Mouse (Mus musculus) olfactory bulb, adult 2 months (tissue): ENCODE results near the gene Kirrel.

ENCODE experiments used
- CTCF ChIP-seq: fragments of 200-500 bp; IDR thresholded peaks from 2 replicates; pipeline ENCODE4 v1.5.1; 2012; ENCODE audit warnings: low read depth, mild to moderate bottlenecking, low read length, moderate library complexity; ENCODE audit not compliant: insufficient read depth
- POLR2A ChIP-seq: fragments of 200-500 bp; IDR thresholded peaks from 2 replicates; pipeline ENCODE4 v1.6.1; 2012; ENCODE audit warnings: mild to moderate bottlenecking, low read depth, low read length, moderate library complexity; ENCODE audit not compliant: insufficient read depth

DNA sequence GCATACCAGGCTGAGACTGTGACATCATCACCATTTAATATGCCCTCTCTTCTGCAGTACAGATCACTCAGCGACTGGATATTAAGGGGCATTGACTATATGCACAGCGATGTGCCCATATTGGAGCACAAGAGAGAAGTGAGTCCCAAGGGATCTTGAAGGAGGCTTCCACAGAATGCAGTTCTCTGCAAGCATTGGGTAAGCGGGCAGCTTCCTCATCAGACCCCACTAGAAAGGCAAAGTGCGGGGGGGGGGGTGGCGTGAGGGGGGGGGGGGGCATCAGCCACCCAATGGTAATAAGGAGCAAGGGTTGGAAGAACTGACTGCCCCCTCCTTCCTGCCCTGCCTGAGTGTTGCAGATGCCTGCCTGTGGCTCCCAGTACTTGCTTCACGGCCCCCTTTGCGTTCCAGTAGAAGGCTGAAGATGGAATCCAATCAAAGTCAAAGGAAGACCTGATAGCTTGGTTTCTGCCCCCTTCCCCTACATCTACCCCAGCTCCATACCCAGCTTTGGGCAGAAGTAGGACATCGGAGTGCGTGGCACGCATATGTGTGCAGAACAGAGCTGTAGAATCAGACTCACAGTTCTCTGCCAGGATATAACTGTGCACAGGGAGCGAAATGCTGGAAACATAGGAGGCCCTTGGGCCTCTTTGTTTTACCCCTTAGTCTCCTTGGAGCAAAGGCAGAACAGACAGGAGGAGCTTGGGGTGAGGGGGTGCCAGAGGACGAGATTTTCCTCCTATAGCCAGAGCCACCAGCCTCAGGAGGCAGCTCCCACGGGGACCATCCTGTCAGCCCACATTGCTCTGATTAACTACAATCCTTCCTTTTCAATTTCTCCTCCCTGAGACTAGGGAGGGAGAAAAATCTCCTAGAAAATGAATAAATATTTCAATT is 3.1 kb downstream of the Kirrel start:
- TF ChIP-seq CTCF (no peak), POLR2A (no peak)
